Mouse (Mus musculus) kidney, adult 2 months (tissue): Measurements from ENCODE around the gene Gpc6.

Source experiments
- CTCF ChIP-seq: fragments of 200-500 bp; conservative IDR thresholded peaks from 2 replicates; pipeline ENCODE4 v1.5.1; 2011; ENCODE audit warnings: low read depth, mild to moderate bottlenecking, control low read depth, low read length, moderate library complexity, mixed read lengths; ENCODE audit not compliant: insufficient read depth, insufficient read length
- POLR2A ChIP-seq: fragments of 200-500 bp; IDR thresholded peaks from one replicate; pipeline ENCODE4 v1.6.1; 2011; ENCODE audit warnings: low read depth, low read length, control low read depth

DNA sequence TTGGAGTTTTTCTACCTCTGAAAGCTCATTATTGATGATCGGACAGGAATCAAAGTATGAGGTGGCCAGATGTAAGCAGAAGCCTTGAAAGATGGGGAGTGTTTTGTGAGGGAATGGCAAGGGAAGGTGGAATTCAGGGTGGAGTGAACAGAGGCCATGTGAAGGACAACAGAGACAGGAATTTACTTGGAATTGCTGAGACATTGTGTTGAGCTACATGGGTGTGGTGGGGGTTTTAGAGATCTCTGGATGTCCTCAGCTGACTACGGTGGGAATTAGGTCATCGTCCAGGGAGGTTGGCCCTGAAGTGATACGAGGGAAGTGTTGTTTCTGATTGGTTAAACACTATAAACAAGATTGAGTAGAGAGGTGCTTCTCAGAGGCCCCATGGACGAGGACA is 8.7 kb downstream of the Gpc6 start:
- no peak for TF ChIP-seq CTCF
- TF ChIP-seq POLR2A = no peak
